Comparison of ENCODE assay signal across 23 mouse cellular contexts in the genomic region with DNA sequence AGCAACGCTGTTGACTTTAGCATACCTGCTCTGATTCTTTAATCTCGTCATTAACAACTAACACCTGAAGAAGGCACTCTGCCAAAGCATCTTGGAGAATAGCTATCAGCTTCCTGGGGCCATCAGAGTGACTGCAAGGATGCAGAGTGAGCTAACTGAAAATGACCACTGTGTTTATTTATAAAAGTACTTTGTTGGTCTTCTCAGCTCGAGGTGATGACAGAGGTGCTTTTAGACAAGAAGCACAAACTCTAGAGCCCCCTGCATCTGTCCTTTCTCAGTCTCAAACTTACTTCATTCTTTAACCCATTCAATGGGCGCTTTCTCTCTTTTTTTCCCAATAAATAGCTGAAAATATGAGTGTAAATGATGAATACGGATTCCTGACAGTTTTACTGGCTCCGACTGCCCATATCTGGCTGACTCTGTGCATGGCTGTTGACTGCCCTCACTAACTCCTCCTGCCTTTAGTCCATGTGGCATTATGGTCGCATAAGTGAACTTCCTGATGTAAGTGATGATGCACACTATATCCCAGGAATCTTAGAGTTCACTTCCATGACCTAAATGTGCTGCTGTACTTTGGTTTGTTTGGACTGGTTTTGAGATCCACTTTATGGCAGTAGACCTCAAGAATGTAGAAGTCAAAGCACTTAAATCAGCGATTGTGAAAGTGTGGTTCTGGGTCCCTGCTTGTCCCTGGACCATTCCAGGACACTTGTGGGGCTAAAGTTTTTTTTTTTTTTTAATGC.
DNase-seq lines count a peak whose midpoint lies in the region; ATAC-seq and TF ChIP-seq lines count a peak whose summit lies in the region.
"Had no signal": no experiment of that assay in that cellular context is flagged by ENCODE, and none has a peak within 500 bp of the region (broad histone marks: within the 10 kb centered on the region; RNA-seq: fewer than 3 reads in every experiment).

No protein-coding gene starts in this region.

- intact Hi-C loops in heart, postnatal 36 days (cut with DNase I): no loop called here

- TF ChIP-seq EP300 in lung, postnatal 0 days (IDR thresholded peaks at IDR 0.05): no peak; the same call in 1 of the 2 replicates

- no peaks in the 10 kb centered on the region for H3K36me3 ChIP-seq in heart, embryonic 11.5 days (ENCODE audit: control insufficient read depth, insufficient read depth, low read length)
- no peaks in the 10 kb centered on the region for H3K36me3 ChIP-seq in heart, embryonic 14.5 days (ENCODE audit: control insufficient read depth, insufficient read depth, low read length)
- no peaks in the 10 kb centered on the region for H3K36me3 ChIP-seq in kidney, postnatal 0 days (ENCODE audit: insufficient read depth, low read length)
- H3K36me3 ChIP-seq in kidney, embryonic 15.5 days: no peaks in the 10 kb centered on the region
- no peaks in the 10 kb centered on the region for H3K36me3 ChIP-seq in lung, postnatal 0 days (ENCODE audit: insufficient read depth, low read length)
- H3K36me3 ChIP-seq: embryonic facial prominence, embryonic 10.5 days; forebrain, embryonic 10.5 days; G1E; hindbrain, embryonic 15.5 days had no signal

- no peak overlapping the region for H3K9ac ChIP-seq in heart, embryonic 11.5 days (ENCODE audit: low read depth, low read length)
- H3K9ac ChIP-seq in heart, embryonic 14.5 days (ENCODE audit: low read length): no peak overlapping the region
- H3K9ac ChIP-seq in kidney, postnatal 0 days (ENCODE audit: low read depth, low read length): no peak overlapping the region
- H3K9ac ChIP-seq in kidney, embryonic 15.5 days: no peak overlapping the region
- no peak overlapping the region for H3K9ac ChIP-seq in lung, postnatal 0 days (replicated peaks; ENCODE audit: low read depth)
- H3K9ac ChIP-seq: hindbrain, embryonic 15.5 days had no signal

- ATAC-seq in heart, embryonic 11.5 days (replicated peaks; ENCODE audit: insufficient number of reproducible peaks, low FRiP score, low TSS enrichment): no peak
- no peak for ATAC-seq in heart, embryonic 14.5 days (ENCODE audit: insufficient number of reproducible peaks, insufficient read depth, low FRiP score, low read depth)
- no peak for ATAC-seq in kidney, postnatal 0 days (replicated peaks; ENCODE audit: low FRiP score, low read depth)
- no peak for ATAC-seq in kidney, embryonic 15.5 days (replicated peaks; ENCODE audit: low FRiP score)
- ATAC-seq in lung, postnatal 0 days: peak; percentile 80
- ATAC-seq: CD4-positive, CD25-positive, alpha-beta regulatory T cell, adult 4 months; forebrain, embryonic 14.5 days; intestine, embryonic 16.5 days had no signal

- no peak overlapping the region for H3K4me2 ChIP-seq in heart, embryonic 11.5 days
- peak overlapping the region; percentile 37 for H3K4me2 ChIP-seq in heart, embryonic 14.5 days (ENCODE audit: low read length)
- H3K4me2 ChIP-seq in kidney, postnatal 0 days (ENCODE audit: low read length): no peak overlapping the region
- no peak overlapping the region for H3K4me2 ChIP-seq in kidney, embryonic 15.5 days
- no peak overlapping the region for H3K4me2 ChIP-seq in lung, postnatal 0 days (replicated peaks; ENCODE audit: low read depth, low read length)
- H3K4me2 ChIP-seq: hindbrain, embryonic 15.5 days had no signal

- no peaks in the 10 kb centered on the region for H3K9me3 ChIP-seq in heart, embryonic 11.5 days (replicated peaks; ENCODE audit: control insufficient read depth, low read length)
- H3K9me3 ChIP-seq in heart, embryonic 14.5 days (ENCODE audit: control insufficient read depth, low read length): no peaks in the 10 kb centered on the region
- no peaks in the 10 kb centered on the region for H3K9me3 ChIP-seq in kidney, postnatal 0 days (replicated peaks; ENCODE audit: low read length)
- H3K9me3 ChIP-seq in kidney, embryonic 15.5 days (replicated peaks): no peaks in the 10 kb centered on the region
- H3K9me3 ChIP-seq in lung, postnatal 0 days (ENCODE audit: low read length): no peaks in the 10 kb centered on the region
- H3K9me3 ChIP-seq: embryonic facial prominence, embryonic 10.5 days; forebrain, embryonic 10.5 days; G1E; hindbrain, embryonic 15.5 days had no signal

- WGBS in heart, embryonic 11.5 days (ENCODE audit: insufficient replicate concordance): 31% methylated on average over 8 of the region's 8 CpGs
- 25% methylated on average over 8 of the region's 8 CpGs for WGBS in heart, embryonic 14.5 days
- WGBS in kidney, postnatal 0 days: 57% methylated on average over 8 of the region's 8 CpGs
- WGBS in kidney, embryonic 15.5 days: 57% methylated on average over 8 of the region's 8 CpGs
- 33% methylated on average over 8 of the region's 8 CpGs for WGBS in lung, postnatal 0 days

- 0 out of 2 replicates have a peak, but pooled peaks cover 4% of the 10 kb centered on the region for H3K4me1 ChIP-seq in heart, embryonic 11.5 days (ENCODE audit: control insufficient read depth, insufficient read depth, low read length)
- peaks cover 2 to 8% of the 10 kb centered on the region in 2 experiments for H3K4me1 ChIP-seq in heart, embryonic 14.5 days (ENCODE audit: control insufficient read depth in 2 of 2, insufficient read depth in 2 of 2, low read length in 2 of 2)
- no peaks in the 10 kb centered on the region for H3K4me1 ChIP-seq in kidney, postnatal 0 days (replicated peaks; ENCODE audit: insufficient read depth, low read length)
- 0 out of 2 replicates have a peak, but pooled peaks cover 2% of the 10 kb centered on the region for H3K4me1 ChIP-seq in kidney, embryonic 15.5 days
- peaks cover 2% of the 10 kb centered on the region; the same call in 1 of the 2 replicates for H3K4me1 ChIP-seq in lung, postnatal 0 days (ENCODE audit: insufficient read depth, low read depth, low read length)
- H3K4me1 ChIP-seq: embryonic facial prominence, embryonic 10.5 days; forebrain, embryonic 10.5 days; hindbrain, embryonic 15.5 days had no signal

- peak; percentile 49 for DNase-seq in heart, adult 11 months
- no peak for DNase-seq in heart, postnatal 36 days
- peak; percentile 5 for DNase-seq in kidney, postnatal 0 days (ENCODE audit: low spot score)
- peak; percentile 81 for DNase-seq in lung, postnatal 0 days (ENCODE audit: low spot score)
- DNase-seq in lung, postnatal 36 days: no peak
- DNase-seq: adrenal gland, adult 8-10 months; adrenal gland, postnatal 36 days; B cell, adult 2 months; cerebellum, adult 2 months; cerebellum, postnatal 10 days; gastrocnemius, adult 2 months; gastrocnemius, postnatal 25 days had no signal

- no peak for TF ChIP-seq CTCF in kidney, postnatal 0 days (IDR thresholded peaks at IDR 0.05; ENCODE audit: low read depth)
- no peak for TF ChIP-seq CTCF in lung, postnatal 0 days (IDR thresholded peaks at IDR 0.05)

- no peaks in the 10 kb centered on the region for H3K27me3 ChIP-seq in heart, embryonic 11.5 days (ENCODE audit: control insufficient read depth, insufficient read depth, low read length)
- H3K27me3 ChIP-seq in heart, embryonic 14.5 days (ENCODE audit: control insufficient read depth, insufficient read depth, low read length): no peaks in the 10 kb centered on the region
- H3K27me3 ChIP-seq in kidney, postnatal 0 days (ENCODE audit: insufficient read depth, low read length): no peaks in the 10 kb centered on the region
- H3K27me3 ChIP-seq in kidney, embryonic 15.5 days: no peaks in the 10 kb centered on the region
- no peaks in the 10 kb centered on the region for H3K27me3 ChIP-seq in lung, postnatal 0 days (replicated peaks; ENCODE audit: insufficient read depth, low read length)
- H3K27me3 ChIP-seq: hindbrain, embryonic 15.5 days had no signal

- no peak overlapping the region for H3K4me3 ChIP-seq in heart, embryonic 11.5 days (ENCODE audit: low read depth, low read length)
- no peak overlapping the region for H3K4me3 ChIP-seq in heart, embryonic 14.5 days (ENCODE audit: control insufficient read depth in 1 of 2, insufficient read depth in 1 of 2, low read depth in 1 of 2, low read length in 2 of 2)
- H3K4me3 ChIP-seq in kidney, postnatal 0 days (replicated peaks; ENCODE audit: low read depth, low read length): no peak overlapping the region
- no peak overlapping the region for H3K4me3 ChIP-seq in kidney, embryonic 15.5 days (replicated peaks)
- H3K4me3 ChIP-seq in lung, postnatal 0 days (ENCODE audit: low read depth, low read length): no peak overlapping the region
- H3K4me3 ChIP-seq: embryonic facial prominence, embryonic 10.5 days; erythroblast, embryonic 14.5 days; forebrain, embryonic 10.5 days; gastrocnemius, adult 2 months; hindbrain, embryonic 15.5 days had no signal

- H3K27ac ChIP-seq in heart, embryonic 11.5 days (ENCODE audit: low read depth, low read length): no peak overlapping the region
- H3K27ac ChIP-seq in heart, embryonic 14.5 days (replicated peaks in 1 of 2; ENCODE audit: control insufficient read depth in 1 of 2, insufficient read depth in 1 of 2, low read depth in 2 of 2, low read length in 2 of 2): peak overlapping the region; percentile 36 to 58; a peak in 3 of 4 replicates
- H3K27ac ChIP-seq in kidney, postnatal 0 days: no peak overlapping the region
- H3K27ac ChIP-seq in kidney, embryonic 15.5 days: no peak overlapping the region
- no peak overlapping the region for H3K27ac ChIP-seq in lung, postnatal 0 days (ENCODE audit: low read length)
- H3K27ac ChIP-seq: embryonic facial prominence, embryonic 10.5 days; forebrain, embryonic 10.5 days; gastrocnemius, adult 2 months; hindbrain, embryonic 15.5 days had no signal

Comparison
In these comparisons a context has a peak if more than half of its experiments do, and no peak if none do; other contexts are left out.
1. DNase-seq: peak in heart, adult 11 months (single experiment), kidney, postnatal 0 days (single experiment) and lung, postnatal 0 days (single experiment); none in heart, postnatal 36 days (0 of 2) and lung, postnatal 36 days (single experiment).
2. H3K27ac ChIP-seq: peak in heart, embryonic 14.5 days (2 of 2); none in heart, embryonic 11.5 days (single experiment), kidney, postnatal 0 days (single experiment), kidney, embryonic 15.5 days (single experiment) and lung, postnatal 0 days (single experiment).